Mouse (Mus musculus) hindbrain, embryonic 16.5 days (tissue): ENCODE results near the gene Rnpc3. TPM values are rescaled to one million over a fixed set of nuclear protein-coding genes. Genes with fewer than 3 reads are reported as not detected.
"Not testable (repeated sequence)": the region's sequence is repeated elsewhere in the genome, so short reads cannot be mapped to it uniquely, and the experiment has no call there.

Source experiments
- ATAC-seq: fragments of 200-750 bp; cut with Nextera tagmentation; 2 replicates; pipeline ENCODE4 v1.8.0; 2017; ENCODE audit warnings: moderate TSS enrichment, moderate library complexity
- H3K27ac ChIP-seq: fragments of 300-500 bp; sonication (generic); 2 replicates; pipeline ENCODE4 v1.5.1; 2014; ENCODE audit warnings: low read depth, mild to moderate bottlenecking, control low read depth, low read length, moderate library complexity
- H3K27me3 ChIP-seq: fragments of 300-500 bp; sonication (generic); replicated peaks from 2 replicates; pipeline ENCODE4 v1.6.1; 2014; ENCODE audit warnings: low read length; ENCODE audit not compliant: control insufficient read depth, insufficient read depth
- H3K36me3 ChIP-seq: fragments of 300-500 bp; sonication (generic); 2 replicates; pipeline ENCODE4 v1.6.1; 2014; ENCODE audit warnings: mild to moderate bottlenecking, low read length, moderate library complexity, mixed read lengths; ENCODE audit not compliant: control insufficient read depth, insufficient read depth
- H3K4me1 ChIP-seq: fragments of 300-500 bp; sonication (generic); 2 replicates; pipeline ENCODE4 v1.6.1; 2014; ENCODE audit warnings: low read depth, low read length; ENCODE audit not compliant: control insufficient read depth, insufficient read depth
- H3K4me2 ChIP-seq: fragments of 300-500 bp; sonication (generic); 2 replicates; pipeline ENCODE4 v1.6.1; 2014; ENCODE audit warnings: mild to moderate bottlenecking, low read length, control low read depth, moderate library complexity
- H3K4me3 ChIP-seq: fragments of 300-500 bp; sonication (generic); 2 replicates; pipeline ENCODE4 v1.5.1; 2014; ENCODE audit warnings: mild to moderate bottlenecking, low read length, control low read depth, moderate library complexity
- H3K9ac ChIP-seq: fragments of 300-500 bp; sonication (generic); 2 replicates; pipeline ENCODE4 v1.6.1; 2014; ENCODE audit warnings: low read depth, mild to moderate bottlenecking, control low read depth, low read length, moderate library complexity
- H3K9me3 ChIP-seq: fragments of 300-500 bp; sonication (generic); 2 replicates; pipeline ENCODE4 v1.6.1; 2014; ENCODE audit warnings: mild to moderate bottlenecking, low read length, moderate library complexity; ENCODE audit not compliant: control insufficient read depth
- WGBS: fragments of 180-500 bp; shearing (Covaris S2); extraction: QIAGEN DNeasy Blood & Tissue Kit; methylation state at CpG from one replicate; pipeline ENCODE4 v1.1.7; 2014; 5-methylcytosine and 5-hydroxymethylcytosine counted together
- polyA plus RNA-seq: library from polyadenylated mRNA; unstranded; fragments of >200 nt; fragmentation: Nextera tagmentation; extraction: Ambion mirVana; gene quantifications from 2 replicates; pipeline ENCODE4 v1.2.1, GENCODE M21; 2015

Gene Rnpc3
- polyA plus RNA-seq: 44.7 and 46.6 TPM in 2 replicates

DNA sequence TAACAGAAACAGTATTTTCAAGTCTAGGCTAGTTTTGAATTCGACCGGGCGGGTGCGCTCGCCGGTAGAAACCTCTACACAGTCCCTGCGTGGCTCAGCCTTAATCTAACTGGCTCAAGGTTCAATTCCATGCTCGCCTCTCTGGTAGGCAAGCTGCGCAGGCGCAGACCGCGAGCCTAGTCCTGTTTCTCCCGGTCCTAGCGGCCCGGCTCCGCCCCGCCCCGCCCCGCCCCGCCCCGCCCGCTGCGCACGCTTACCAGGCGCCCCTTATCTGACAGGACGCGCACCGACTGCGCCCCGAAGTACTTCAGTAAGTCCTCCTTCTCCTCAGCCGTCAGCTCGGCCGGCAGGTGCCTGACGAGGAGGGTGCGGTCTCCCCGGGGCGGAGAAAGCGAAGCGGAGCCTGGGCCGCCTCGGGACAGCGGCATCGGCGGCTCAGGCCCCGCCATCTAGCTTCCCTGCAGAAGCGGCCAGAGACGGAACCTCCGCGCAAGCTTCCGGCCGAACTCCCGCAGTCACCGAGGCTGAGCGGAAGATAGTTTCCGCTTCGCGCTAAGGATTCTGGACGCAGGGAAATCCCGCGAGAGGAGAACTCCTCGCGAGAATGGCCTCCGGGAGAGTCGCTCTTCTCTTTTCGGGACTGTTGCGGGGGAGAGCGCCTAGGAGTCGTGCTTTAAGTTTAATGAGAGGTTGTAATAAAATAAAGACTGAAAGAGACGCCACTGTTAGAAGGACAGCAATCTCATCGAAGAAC, at the start of gene Rnpc3:
Gene Rnpc3 (minus strand): TSS at position 544 of the 754 bp plus-strand sequence.
- Histone ChIP-seq H3K4me3 (peak within 1 kb of the TSS; percentile 84), H3K4me1 (peaks cover 5% of the 10 kb centered on the region), H3K9me3 (no peaks in the 10 kb centered on the region), H3K27ac (peak within 1 kb of the TSS; percentile 100), H3K27me3 (no peaks in the 10 kb centered on the region), H3K36me3 (peaks cover 3% of the 10 kb centered on the region), H3K9ac (peak within 1 kb of the TSS; percentile 98), H3K4me2 (peak within 1 kb of the TSS; percentile 70)
- peak; percentile 98 for ATAC-seq
- WGBS: under 1% methylated on average over 65 of the region's 70 CpGs

DNA sequence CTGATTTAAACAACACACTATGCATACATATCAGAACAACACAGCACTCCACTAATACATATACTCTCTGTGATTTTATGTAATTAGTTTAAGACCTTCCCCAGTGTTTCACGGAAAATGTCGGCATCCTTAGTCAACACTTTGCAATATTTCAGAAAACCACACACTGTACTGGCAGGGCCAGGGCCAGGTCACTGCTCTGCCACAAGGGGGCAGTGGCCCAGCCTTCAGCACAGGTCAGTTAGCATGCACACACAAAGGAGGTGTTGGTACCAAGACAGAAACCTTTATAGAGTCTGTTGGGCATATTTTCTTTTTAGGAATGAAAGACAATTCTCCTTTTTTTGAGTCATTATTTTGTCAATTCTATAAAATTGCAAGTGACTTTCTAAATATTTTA, 27.0 kb upstream of the Rnpc3 start:
- Histone ChIP-seq H3K27ac (no peak overlapping the region), H3K36me3 (no peaks in the 10 kb centered on the region), H3K4me1 (no peaks in the 10 kb centered on the region), H3K9ac (no peak overlapping the region), H3K27me3 (no peaks in the 10 kb centered on the region), H3K4me2 (no peak overlapping the region), H3K4me3 (no peak overlapping the region), H3K9me3 (no peaks in the 10 kb centered on the region)
- WGBS: 66% methylated on average over 2 of the region's 2 CpGs
- ATAC-seq: no peak

DNA sequence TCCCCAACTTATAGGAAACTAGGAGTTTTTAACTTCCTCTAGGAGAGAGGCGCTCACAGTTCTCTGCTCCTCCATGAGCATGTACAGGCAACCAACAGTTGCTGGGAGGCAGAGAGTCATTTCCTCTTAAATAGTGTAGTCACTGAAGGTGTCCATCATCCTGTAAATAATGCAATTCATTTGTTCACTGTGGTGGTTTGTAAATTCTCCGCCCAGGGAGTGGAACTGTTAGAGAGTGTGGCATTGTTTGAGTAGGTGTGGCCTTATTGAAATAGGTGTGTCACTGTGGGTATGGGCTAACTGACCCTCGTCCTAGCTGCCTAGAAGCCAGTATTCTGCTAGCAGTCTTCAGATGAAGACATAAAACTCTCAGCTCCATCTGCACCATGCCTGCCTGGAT, 24.4 kb upstream of the Rnpc3 start:
- Histone ChIP-seq H3K27ac (no peak overlapping the region), H3K9me3 (no peaks in the 10 kb centered on the region), H3K4me1 (no peaks in the 10 kb centered on the region), H3K9ac (no peak overlapping the region), H3K4me2 (no peak overlapping the region), H3K4me3 (no peak overlapping the region), H3K27me3 (no peaks in the 10 kb centered on the region), H3K36me3 (no peaks in the 10 kb centered on the region)
- no peak for ATAC-seq
- 91% methylated on average over 3 of the region's 3 CpGs for WGBS

DNA sequence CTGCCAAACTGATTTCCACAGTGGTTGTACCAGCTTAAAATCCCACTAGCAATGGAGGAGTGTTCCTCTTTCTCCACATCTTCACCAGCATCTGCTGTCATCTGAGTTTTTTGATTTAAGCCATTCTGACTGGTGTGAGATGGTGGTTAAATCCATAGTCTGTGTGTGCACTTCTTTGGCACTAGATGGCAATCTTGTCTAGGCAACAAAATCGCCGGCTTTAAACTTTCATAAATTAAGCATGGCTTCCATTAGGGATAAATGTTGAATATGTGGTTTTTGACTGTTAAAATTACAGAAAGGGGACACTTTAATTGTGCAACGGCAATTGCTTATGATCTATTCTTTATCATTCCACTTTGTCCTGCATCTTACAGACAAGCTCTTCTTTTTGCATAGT, 21.4 kb upstream of the Rnpc3 start:
- peak; percentile 76; the same call in 1 of the 2 replicates for ATAC-seq
- WGBS: 54% methylated on average over 3 of the region's 3 CpGs

DNA sequence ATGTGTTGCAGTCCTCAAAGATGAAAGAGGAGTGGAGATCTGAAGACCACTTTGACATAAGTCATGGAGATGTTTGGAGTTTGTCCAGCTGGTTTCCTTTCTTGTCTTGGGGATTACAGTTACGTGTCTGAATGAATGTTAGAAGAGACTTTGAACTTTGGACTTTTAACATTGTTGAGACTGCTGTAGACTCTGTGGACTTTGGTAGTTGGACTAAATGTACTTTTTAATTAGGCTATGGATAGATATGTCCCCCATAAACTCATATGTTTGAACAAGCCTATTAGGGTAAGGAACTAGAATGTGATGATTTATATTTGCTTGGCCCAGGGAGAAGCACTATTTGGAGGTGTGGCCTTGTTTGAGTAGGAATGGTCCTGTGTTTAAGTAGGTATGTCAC, 9.6 kb upstream of the Rnpc3 start:
- ATAC-seq: no peak
- WGBS: 86% methylated on average over 1 of the region's 1 CpGs
- H3K9me3 ChIP-seq: no peaks in the 10 kb centered on the region

More for the DNA sequence above, 21.4 kb upstream of the Rnpc3 start:
- not testable (repeated sequence) for H3K9ac ChIP-seq, H3K9me3 ChIP-seq, H3K4me2 ChIP-seq, H3K27me3 ChIP-seq, H3K4me3 ChIP-seq, H3K27ac ChIP-seq, H3K4me1 ChIP-seq, H3K36me3 ChIP-seq

DNA sequence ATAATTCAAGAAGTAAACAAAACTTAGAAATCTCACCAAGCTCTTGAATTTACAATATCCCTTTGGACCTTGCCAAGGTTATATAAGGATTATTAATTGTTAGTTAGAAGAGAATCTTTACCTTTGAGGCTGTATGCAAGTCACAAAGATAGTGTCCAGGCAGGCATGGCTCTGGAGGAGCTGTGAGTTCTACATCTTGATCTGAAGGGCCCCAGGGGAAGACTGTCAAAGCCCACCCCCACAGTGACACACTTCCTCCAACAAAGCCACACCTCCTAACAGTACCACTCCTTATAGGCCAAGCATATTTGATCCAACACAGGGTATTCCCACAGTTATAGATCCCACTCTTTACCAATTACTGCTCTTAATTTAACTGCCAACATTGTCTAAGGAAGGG, 4.3 kb upstream of the Rnpc3 start:
- H3K4me1 ChIP-seq: peaks cover 5% of the 10 kb centered on the region
- H3K4me2 ChIP-seq: no peak overlapping the region
- no peak overlapping the region for H3K4me3 ChIP-seq
- no peaks in the 10 kb centered on the region for H3K9me3 ChIP-seq
- H3K27ac ChIP-seq: no peak overlapping the region
- no peaks in the 10 kb centered on the region for H3K36me3 ChIP-seq
- no peak overlapping the region for H3K9ac ChIP-seq
- no peak for ATAC-seq
- H3K27me3 ChIP-seq: no peaks in the 10 kb centered on the region

More for the DNA sequence above, 9.6 kb upstream of the Rnpc3 start:
- Histone ChIP-seq H3K9ac (no peak overlapping the region), H3K36me3 (no peaks in the 10 kb centered on the region), H3K4me3 (no peak overlapping the region), H3K4me2 (no peak overlapping the region), H3K27ac (no peak overlapping the region), H3K27me3 (no peaks in the 10 kb centered on the region), H3K4me1 (no peaks in the 10 kb centered on the region)

DNA sequence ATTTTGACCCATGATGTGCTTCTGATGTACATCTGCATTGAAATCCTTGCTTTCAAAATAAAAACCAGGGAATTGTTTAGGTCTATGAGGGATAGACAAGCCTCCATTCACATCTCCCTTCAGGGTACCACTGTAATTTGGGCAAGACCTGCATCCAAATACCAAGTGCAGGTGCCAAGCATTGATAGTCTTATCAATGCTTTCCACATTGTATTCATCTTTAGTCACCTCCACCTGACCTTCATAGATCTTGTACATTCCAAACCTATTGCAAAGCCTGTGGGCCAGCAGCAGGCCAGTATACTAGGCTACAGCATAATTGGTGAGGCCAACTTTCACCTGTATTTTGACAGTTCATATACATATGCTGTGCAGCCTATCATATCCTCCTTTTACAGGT, 1.7 kb upstream of the Rnpc3 start:
- no peak overlapping the region for H3K27ac ChIP-seq
- no peaks in the 10 kb centered on the region for H3K9me3 ChIP-seq
- H3K4me1 ChIP-seq: peaks cover 5% of the 10 kb centered on the region
- no peak overlapping the region for H3K4me3 ChIP-seq
- no peak overlapping the region for H3K9ac ChIP-seq
- H3K36me3 ChIP-seq: peaks cover 3% of the 10 kb centered on the region
- no peak for ATAC-seq
- no peaks in the 10 kb centered on the region for H3K27me3 ChIP-seq
- H3K4me2 ChIP-seq: no peak overlapping the region

DNA sequence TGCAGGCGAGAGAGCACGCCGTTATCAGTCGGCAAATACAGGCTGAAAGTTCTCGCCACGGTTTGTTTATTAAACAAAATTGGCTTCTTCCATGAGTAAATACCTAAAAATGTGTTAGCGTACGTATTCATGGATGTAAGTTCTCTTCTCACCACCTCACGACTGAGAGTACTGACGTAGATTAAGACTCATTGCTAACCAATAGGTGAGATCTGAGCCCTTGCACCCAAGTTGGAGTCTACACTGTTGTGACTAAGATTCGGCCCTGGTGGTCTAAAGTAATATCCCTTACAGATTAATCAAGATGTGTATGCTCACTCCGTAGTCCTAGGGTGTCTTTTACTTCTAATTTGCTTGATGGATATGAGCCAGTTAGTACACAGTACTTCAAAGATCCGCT, 615 bp upstream of the Rnpc3 start:
- peak overlapping the region; percentile 70 for H3K4me2 ChIP-seq
- peaks cover 5% of the 10 kb centered on the region for H3K4me1 ChIP-seq
- H3K4me3 ChIP-seq: peak overlapping the region; percentile 84
- H3K9ac ChIP-seq: peak overlapping the region; percentile 98
- no peaks in the 10 kb centered on the region for H3K9me3 ChIP-seq
- peaks cover 3% of the 10 kb centered on the region for H3K36me3 ChIP-seq
- WGBS: 12% methylated on average over 13 of the region's 13 CpGs
- no peak for ATAC-seq
- peak overlapping the region; percentile 100 for H3K27ac ChIP-seq
- H3K27me3 ChIP-seq: no peaks in the 10 kb centered on the region

DNA sequence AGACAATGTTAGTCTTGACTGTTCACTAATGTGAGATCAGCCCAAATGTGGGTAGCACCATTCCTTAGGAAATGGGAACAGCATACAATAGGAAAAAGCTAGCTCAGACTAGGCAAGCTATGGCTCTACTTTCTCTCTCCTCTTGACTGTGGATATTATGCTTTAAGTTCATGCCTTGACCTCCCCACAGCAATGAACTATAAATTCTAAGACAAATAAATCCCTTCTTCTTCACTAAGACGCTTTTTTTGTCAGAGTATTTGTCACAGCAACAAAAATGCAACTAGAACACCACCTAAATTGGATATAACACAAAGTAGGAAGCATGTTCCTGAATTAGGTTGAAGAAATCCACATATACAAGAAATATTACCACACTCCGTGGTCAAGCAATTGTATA, 23.4 kb downstream of the Rnpc3 start, which contains the start of gene Amy1:
Gene Amy1 (minus strand): TSS at position 101 of the 400 bp plus-strand sequence.
- no peak for ATAC-seq
- Histone ChIP-seq H3K9me3 (no peaks in the 10 kb centered on the region), H3K9ac (no peak within 1 kb of the TSS), H3K4me2 (no peak within 1 kb of the TSS), H3K4me3 (no peak within 1 kb of the TSS), H3K27me3 (no peaks in the 10 kb centered on the region), H3K4me1 (no peaks in the 10 kb centered on the region), H3K36me3 (peaks cover 10% of the 10 kb centered on the region), H3K27ac (no peak within 1 kb of the TSS)
- 97% methylated on average over 2 of the region's 2 CpGs for WGBS
